Mouse (Mus musculus): ENCODE data around the gene Trpv4. TPM values are rescaled to one million over a fixed set of nuclear protein-coding genes. Genes with fewer than 3 reads are reported as not detected.

Gene Trpv4
- polyA plus RNA-seq, 1 experiment from 2014 or later = 0.78 TPM

DNA sequence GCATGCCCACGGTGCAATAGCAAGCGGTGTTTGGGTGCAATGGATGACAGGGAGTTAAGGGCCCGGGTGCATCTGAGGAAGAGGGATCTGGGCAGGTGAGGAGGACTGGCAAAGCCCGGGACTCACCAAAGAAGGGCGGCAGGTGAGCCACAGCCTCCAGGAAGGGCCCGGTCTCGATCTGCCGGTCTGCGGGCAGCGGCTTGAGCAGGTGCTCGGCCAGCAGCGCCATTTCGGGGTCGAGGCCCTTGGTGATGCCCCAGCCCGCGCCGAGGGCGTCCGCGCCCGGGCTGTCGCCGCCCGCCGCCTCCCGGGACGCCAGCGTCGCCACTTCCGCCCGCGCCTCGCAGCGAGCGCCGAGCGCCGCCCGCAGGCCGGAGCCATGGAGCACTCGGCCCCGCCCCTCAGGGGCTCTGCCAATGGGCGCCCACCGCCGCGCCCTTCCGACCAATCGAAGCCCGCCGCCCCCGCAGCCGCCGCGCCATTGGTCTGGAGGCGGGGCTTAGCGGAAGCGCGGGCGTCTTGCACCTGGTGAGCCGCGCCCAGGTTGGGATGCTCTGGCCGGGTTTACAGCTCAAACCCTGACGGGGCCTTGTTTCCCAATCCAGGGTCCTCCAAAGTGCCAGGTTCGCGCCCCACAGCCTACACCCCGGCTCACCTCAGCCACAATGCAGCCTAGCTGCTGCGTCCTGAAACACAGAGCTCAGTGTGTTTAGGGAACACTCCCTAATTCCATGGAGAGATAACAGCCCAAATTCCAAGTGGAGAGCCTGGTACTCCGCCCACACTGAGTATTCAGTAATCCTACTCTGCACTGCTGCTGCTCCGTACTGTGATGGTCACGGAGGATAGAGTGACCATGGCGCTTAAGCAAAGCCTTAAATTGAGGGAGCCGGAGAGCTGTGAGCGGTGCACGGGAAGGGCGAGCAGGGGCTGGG lies 32.7 kb upstream of the Trpv4 start, which contains the start of gene Gltp:
Gltp (minus strand) TSS at position 352 of the 935 bp plus-strand sequence.
- Histone ChIP-seq H3K4me3 (ENCODE audit: control insufficient read depth in 1 of 2, insufficient read depth in 1 of 2, low read depth in 1 of 2, low read length in 2 of 2) (peak within 1 kb of the TSS; percentile 70 to 88), H3K9ac (ENCODE audit: low read length) (peak within 1 kb of the TSS; percentile 82), H3K27me3 (ENCODE audit: control insufficient read depth, insufficient read depth, low read length) (peaks cover 8% of the 10 kb centered on the region), H3K9me3 (ENCODE audit: control insufficient read depth, low read length) (no peaks in the 10 kb centered on the region), H3K36me3 (ENCODE audit: control insufficient read depth, insufficient read depth, low read length) (no peaks in the 10 kb centered on the region), H3K4me2 (ENCODE audit: low read length) (peak within 1 kb of the TSS; percentile 93), H3K27ac (replicated peaks in 1 of 2; ENCODE audit: control insufficient read depth in 1 of 2, insufficient read depth in 1 of 2, low read depth in 2 of 2, low read length in 2 of 2) (0 out of 4 replicates have a peak within 1 kb of the TSS, but pooled peaks of 1 of the 2 experiments have one; percentile 4), H3K4me1 (ENCODE audit: control insufficient read depth in 2 of 2, insufficient read depth in 2 of 2, low read length in 2 of 2) (peaks cover 9 to 15% of the 10 kb centered on the region in 2 experiments)
- 3% methylated on average over 67 of the region's 75 CpGs for WGBS
- ATAC-seq (ENCODE audit: insufficient number of reproducible peaks, insufficient read depth, low FRiP score, low read depth) = peak; percentile 93

DNA sequence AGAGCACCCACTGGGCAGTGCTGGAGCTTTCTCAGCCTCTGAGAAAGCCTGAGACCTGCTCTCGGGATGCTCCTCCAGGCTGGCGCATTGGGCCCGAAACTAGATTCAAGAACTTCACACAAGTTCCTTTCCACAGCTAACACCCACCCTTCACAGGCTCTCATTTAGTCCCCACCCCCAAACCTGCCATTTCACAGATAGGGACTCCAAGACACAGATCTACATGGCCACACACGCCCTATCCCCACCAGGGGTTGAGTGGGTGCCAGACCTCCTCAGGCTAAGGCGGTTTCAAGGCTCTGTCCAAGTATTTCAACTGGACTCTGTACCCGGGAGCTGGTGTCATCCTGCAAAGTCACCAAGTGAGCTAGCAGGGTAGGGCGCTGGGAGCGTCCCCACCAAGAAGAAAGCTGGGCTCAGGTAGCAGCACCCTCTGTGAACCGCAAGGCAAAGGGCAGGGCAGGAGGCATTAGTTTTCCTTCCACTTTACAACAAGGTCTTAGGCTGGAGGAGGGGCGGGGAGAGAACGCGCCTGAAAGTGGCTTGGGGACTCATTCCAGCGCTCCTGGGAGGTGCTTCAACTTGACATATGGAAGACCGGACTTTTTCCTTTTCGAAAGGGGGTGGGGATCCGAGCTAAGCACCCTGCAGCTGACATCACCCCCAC lies 31.6 kb upstream of the Trpv4 start:
- peaks cover 8% of the 10 kb centered on the region for H3K27me3 ChIP-seq (ENCODE audit: control insufficient read depth, insufficient read depth, low read length)
- peak overlapping the region; percentile 93 for H3K4me2 ChIP-seq (ENCODE audit: low read length)
- ATAC-seq (ENCODE audit: insufficient number of reproducible peaks, insufficient read depth, low FRiP score, low read depth) = no peak
- H3K4me3 ChIP-seq (ENCODE audit: control insufficient read depth in 1 of 2, insufficient read depth in 1 of 2, low read depth in 1 of 2, low read length in 2 of 2) = peak overlapping the region; percentile 70 to 88
- H3K36me3 ChIP-seq (ENCODE audit: control insufficient read depth, insufficient read depth, low read length) = no peaks in the 10 kb centered on the region
- H3K9ac ChIP-seq (ENCODE audit: low read length) = peak overlapping the region; percentile 82
- H3K27ac ChIP-seq (replicated peaks in 1 of 2; ENCODE audit: control insufficient read depth in 1 of 2, insufficient read depth in 1 of 2, low read depth in 2 of 2, low read length in 2 of 2) = no peak overlapping the region
- WGBS = 16% methylated on average over 16 of the region's 16 CpGs
- peaks cover 9 to 15% of the 10 kb centered on the region in 2 experiments for H3K4me1 ChIP-seq (ENCODE audit: control insufficient read depth in 2 of 2, insufficient read depth in 2 of 2, low read length in 2 of 2)
- no peaks in the 10 kb centered on the region for H3K9me3 ChIP-seq (ENCODE audit: control insufficient read depth, low read length)

DNA sequence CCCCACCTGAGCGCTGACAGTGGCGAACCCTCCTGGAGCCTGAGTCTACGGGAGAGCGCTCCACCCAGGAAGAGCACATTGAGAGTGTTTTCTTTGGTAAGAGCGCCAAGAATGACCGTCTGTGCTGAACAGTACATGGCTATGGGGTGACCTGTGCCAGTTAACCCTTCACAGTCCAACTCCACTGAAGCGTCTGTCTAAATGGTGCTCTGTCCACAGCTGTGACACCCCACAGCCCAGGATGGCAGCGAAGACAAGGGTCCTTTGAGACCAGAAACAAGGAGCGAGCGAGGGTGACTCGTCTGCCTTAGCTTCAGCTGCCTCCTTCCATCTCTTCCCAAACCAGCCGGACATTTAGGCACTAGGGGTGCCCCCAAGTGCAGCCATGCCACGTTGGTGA lies 30.5 kb upstream of the Trpv4 start:
- no peak overlapping the region for H3K9ac ChIP-seq (ENCODE audit: low read length)
- no peaks in the 10 kb centered on the region for H3K9me3 ChIP-seq (ENCODE audit: control insufficient read depth, low read length)
- H3K36me3 ChIP-seq (ENCODE audit: control insufficient read depth, insufficient read depth, low read length) = no peaks in the 10 kb centered on the region
- no peak overlapping the region for H3K4me2 ChIP-seq (ENCODE audit: low read length)
- H3K4me3 ChIP-seq (ENCODE audit: control insufficient read depth in 1 of 2, insufficient read depth in 1 of 2, low read depth in 1 of 2, low read length in 2 of 2) = no peak overlapping the region
- H3K4me1 ChIP-seq (ENCODE audit: control insufficient read depth in 2 of 2, insufficient read depth in 2 of 2, low read length in 2 of 2) = peaks cover 9 to 15% of the 10 kb centered on the region in 2 experiments
- 82% methylated on average over 13 of the region's 13 CpGs for WGBS
- no peak overlapping the region for H3K27ac ChIP-seq (replicated peaks in 1 of 2; ENCODE audit: control insufficient read depth in 1 of 2, insufficient read depth in 1 of 2, low read depth in 2 of 2, low read length in 2 of 2)
- H3K27me3 ChIP-seq (ENCODE audit: control insufficient read depth, insufficient read depth, low read length) = peaks cover 3% of the 10 kb centered on the region
- no peak for ATAC-seq (ENCODE audit: insufficient number of reproducible peaks, insufficient read depth, low FRiP score, low read depth)

DNA sequence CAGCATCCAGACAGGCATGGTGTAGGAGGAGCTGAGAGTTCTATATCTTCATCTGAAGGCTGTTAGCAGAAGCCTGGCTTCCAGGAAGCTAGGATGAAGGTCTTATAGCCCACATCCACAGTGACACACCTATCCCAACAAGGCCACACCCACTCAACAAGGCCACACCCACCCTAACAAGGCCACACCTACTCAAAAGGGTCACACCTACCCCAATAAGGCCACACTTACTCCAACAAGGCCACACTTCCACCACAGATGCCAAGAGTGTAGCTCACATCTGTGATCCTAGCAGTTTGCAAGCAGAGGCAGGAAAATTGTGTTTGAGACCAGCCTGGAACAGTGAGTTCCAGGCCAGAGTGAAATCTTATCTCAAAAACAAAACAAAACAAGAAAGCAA lies 29.7 kb upstream of the Trpv4 start:
- H3K36me3 ChIP-seq (ENCODE audit: control insufficient read depth, insufficient read depth, low read length) = no peaks in the 10 kb centered on the region
- no peak overlapping the region for H3K4me2 ChIP-seq (ENCODE audit: low read length)
- H3K4me1 ChIP-seq (ENCODE audit: control insufficient read depth in 2 of 2, insufficient read depth in 2 of 2, low read length in 2 of 2) = peaks cover 9 to 15% of the 10 kb centered on the region in 2 experiments
- no peak overlapping the region for H3K27ac ChIP-seq (replicated peaks in 1 of 2; ENCODE audit: control insufficient read depth in 1 of 2, insufficient read depth in 1 of 2, low read depth in 2 of 2, low read length in 2 of 2)
- H3K27me3 ChIP-seq (ENCODE audit: control insufficient read depth, insufficient read depth, low read length) = peaks cover 3% of the 10 kb centered on the region
- ATAC-seq (ENCODE audit: insufficient number of reproducible peaks, insufficient read depth, low FRiP score, low read depth) = no peak
- H3K4me3 ChIP-seq (ENCODE audit: control insufficient read depth in 1 of 2, insufficient read depth in 1 of 2, low read depth in 1 of 2, low read length in 2 of 2) = no peak overlapping the region
- H3K9me3 ChIP-seq (ENCODE audit: control insufficient read depth, low read length) = no peaks in the 10 kb centered on the region
- no peak overlapping the region for H3K9ac ChIP-seq (ENCODE audit: low read length)

DNA sequence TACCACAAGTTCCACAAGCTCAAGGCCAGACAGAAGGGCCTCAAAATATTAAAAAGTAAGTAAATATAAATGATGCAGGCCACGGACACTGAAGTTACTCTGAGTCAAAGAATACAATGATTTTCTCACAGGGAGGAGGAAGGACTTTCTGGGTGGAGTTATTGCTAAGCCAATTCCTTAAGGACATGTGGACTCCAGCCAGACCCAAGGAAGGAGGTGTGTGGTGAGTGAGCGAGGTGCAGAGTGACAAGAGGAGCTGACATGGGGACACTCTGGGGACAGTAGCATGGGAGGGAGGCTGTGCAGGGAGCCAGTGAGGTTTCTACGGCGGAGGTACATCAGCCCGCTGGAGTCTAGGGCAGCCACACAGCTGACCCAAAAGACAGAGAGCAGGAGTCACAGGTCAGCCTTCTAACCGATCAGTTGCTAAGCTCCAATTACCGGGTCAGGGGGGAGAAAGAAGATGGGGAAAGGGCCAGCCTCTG lies 28.5 kb upstream of the Trpv4 start:
- no peak overlapping the region for H3K4me3 ChIP-seq (ENCODE audit: control insufficient read depth in 1 of 2, insufficient read depth in 1 of 2, low read depth in 1 of 2, low read length in 2 of 2)
- peaks cover 11 to 15% of the 10 kb centered on the region in 2 experiments for H3K4me1 ChIP-seq (ENCODE audit: control insufficient read depth in 2 of 2, insufficient read depth in 2 of 2, low read length in 2 of 2)
- H3K4me2 ChIP-seq (ENCODE audit: low read length) = no peak overlapping the region
- no peak overlapping the region for H3K9ac ChIP-seq (ENCODE audit: low read length)
- H3K27ac ChIP-seq (replicated peaks in 1 of 2; ENCODE audit: control insufficient read depth in 1 of 2, insufficient read depth in 1 of 2, low read depth in 2 of 2, low read length in 2 of 2) = no peak overlapping the region
- H3K36me3 ChIP-seq (ENCODE audit: control insufficient read depth, insufficient read depth, low read length) = no peaks in the 10 kb centered on the region
- WGBS = 54% methylated on average over 7 of the region's 7 CpGs
- H3K9me3 ChIP-seq (ENCODE audit: control insufficient read depth, low read length) = no peaks in the 10 kb centered on the region
- H3K27me3 ChIP-seq (ENCODE audit: control insufficient read depth, insufficient read depth, low read length) = no peaks in the 10 kb centered on the region
- no peak for ATAC-seq (ENCODE audit: insufficient number of reproducible peaks, insufficient read depth, low FRiP score, low read depth)

DNA sequence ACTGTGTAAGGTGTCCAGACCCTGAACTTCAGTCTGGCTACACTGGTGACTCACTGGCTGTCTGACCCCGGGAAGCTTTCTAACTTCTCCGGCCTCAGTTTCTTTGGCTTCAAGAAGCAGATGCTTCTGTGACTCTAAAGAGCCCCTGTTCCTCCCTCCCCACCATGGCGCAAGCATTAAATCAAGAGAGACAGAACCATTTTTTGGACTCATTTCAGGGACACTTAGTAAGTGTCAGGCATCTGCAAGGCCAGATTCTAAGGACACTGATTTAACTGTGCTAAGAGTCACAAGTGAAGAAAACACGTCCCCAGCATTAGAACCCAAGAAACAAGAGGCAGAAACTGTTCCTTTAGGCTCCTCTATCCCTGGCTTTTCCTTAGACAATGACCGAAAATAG lies 27.8 kb upstream of the Trpv4 start:
- ATAC-seq (ENCODE audit: insufficient number of reproducible peaks, insufficient read depth, low FRiP score, low read depth) = no peak

DNA sequence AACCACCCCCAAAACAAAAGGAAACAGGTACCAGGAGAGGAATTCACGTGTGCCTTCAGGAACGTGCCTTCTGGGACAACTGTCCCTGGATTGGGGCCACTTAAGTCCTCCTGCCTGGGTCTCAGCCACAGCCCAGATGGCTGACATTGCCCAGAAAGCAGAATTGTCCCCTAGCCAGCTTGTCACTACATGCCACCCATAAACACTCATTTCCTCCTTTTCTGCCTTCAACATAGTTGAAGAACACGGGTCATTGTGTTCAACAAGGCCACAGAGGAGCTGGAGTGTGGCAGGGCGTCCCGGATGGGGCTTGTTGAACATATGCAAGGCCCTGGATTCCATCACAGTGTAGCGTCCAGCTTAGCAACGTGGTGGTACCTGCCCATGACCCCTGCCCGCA lies 23.5 kb upstream of the Trpv4 start:
- Histone ChIP-seq H3K36me3 (ENCODE audit: control insufficient read depth, insufficient read depth, low read length) (peaks cover 3% of the 10 kb centered on the region; the same call in 1 of the 2 replicates), H3K9ac (ENCODE audit: low read length) (no peak overlapping the region), H3K4me2 (ENCODE audit: low read length) (no peak overlapping the region), H3K27ac (replicated peaks in 1 of 2; ENCODE audit: control insufficient read depth in 1 of 2, insufficient read depth in 1 of 2, low read depth in 2 of 2, low read length in 2 of 2) (no peak overlapping the region), H3K4me1 (ENCODE audit: control insufficient read depth in 2 of 2, insufficient read depth in 2 of 2, low read length in 2 of 2) (peaks cover 11 to 18% of the 10 kb centered on the region in 2 experiments), H3K9me3 (ENCODE audit: control insufficient read depth, low read length) (no peaks in the 10 kb centered on the region), H3K4me3 (ENCODE audit: control insufficient read depth in 1 of 2, insufficient read depth in 1 of 2, low read depth in 1 of 2, low read length in 2 of 2) (no peak overlapping the region), H3K27me3 (ENCODE audit: control insufficient read depth, insufficient read depth, low read length) (no peaks in the 10 kb centered on the region)
- no peak for ATAC-seq (ENCODE audit: insufficient number of reproducible peaks, insufficient read depth, low FRiP score, low read depth)
- WGBS = 58% methylated on average over 8 of the region's 8 CpGs

More for the DNA sequence above, 27.8 kb upstream of the Trpv4 start:
- H3K4me1 ChIP-seq (ENCODE audit: control insufficient read depth in 2 of 2, insufficient read depth in 2 of 2, low read length in 2 of 2) = peaks cover 10 to 19% of the 10 kb centered on the region in 2 experiments
- no peaks in the 10 kb centered on the region for H3K36me3 ChIP-seq (ENCODE audit: control insufficient read depth, insufficient read depth, low read length)
- no peak overlapping the region for H3K4me2 ChIP-seq (ENCODE audit: low read length)
- no peaks in the 10 kb centered on the region for H3K27me3 ChIP-seq (ENCODE audit: control insufficient read depth, insufficient read depth, low read length)
- no peaks in the 10 kb centered on the region for H3K9me3 ChIP-seq (ENCODE audit: control insufficient read depth, low read length)
- H3K4me3 ChIP-seq (ENCODE audit: control insufficient read depth in 1 of 2, insufficient read depth in 1 of 2, low read depth in 1 of 2, low read length in 2 of 2) = no peak overlapping the region
- WGBS = 89% methylated on average over 5 of the region's 5 CpGs
- no peak overlapping the region for H3K27ac ChIP-seq (replicated peaks in 1 of 2; ENCODE audit: control insufficient read depth in 1 of 2, insufficient read depth in 1 of 2, low read depth in 2 of 2, low read length in 2 of 2)
- H3K9ac ChIP-seq (ENCODE audit: low read length) = no peak overlapping the region
